Mouse (Mus musculus) neural tube, embryonic 15.5 days (tissue): Measurements from ENCODE around the gene Mctp1. TPM values are rescaled to one million over a fixed set of nuclear protein-coding genes. Genes with fewer than 3 reads are reported as not detected.
A peak's percentile ranks its signal among the peaks of the same experiment; 100 is the strongest.
"Not testable (repeated sequence)": the region's sequence is repeated elsewhere in the genome, so short reads cannot be mapped to it uniquely, and the experiment has no call there.

Experiments
- ATAC-seq: fragments of 200-750 bp; cut with Nextera tagmentation; 2 replicates; pipeline ENCODE4 v1.8.0; 2017; ENCODE audit warnings: mild to moderate bottlenecking, moderate TSS enrichment, moderate library complexity; ENCODE audit not compliant: low FRiP score
- H3K27ac ChIP-seq: fragments of 300-500 bp; sonication (generic); replicated peaks from 2 replicates; pipeline ENCODE4 v1.5.1; 2015; ENCODE audit warnings: mild to moderate bottlenecking, inconsistent platforms
- H3K27me3 ChIP-seq: fragments of 300-500 bp; sonication (generic); replicated peaks from 2 replicates; pipeline ENCODE4 v1.6.1; 2015; ENCODE audit warnings: inconsistent platforms
- H3K36me3 ChIP-seq: fragments of 300-500 bp; sonication (generic); 2 replicates; pipeline ENCODE4 v1.6.1; 2015; ENCODE audit warnings: inconsistent platforms
- H3K4me1 ChIP-seq: fragments of 300-500 bp; sonication (generic); 2 replicates; pipeline ENCODE4 v1.6.1; 2015; ENCODE audit warnings: inconsistent platforms
- H3K4me2 ChIP-seq: fragments of 300-500 bp; sonication (generic); 2 replicates; pipeline ENCODE4 v1.6.1; 2015; ENCODE audit warnings: inconsistent platforms, mild to moderate bottlenecking, moderate library complexity
- H3K4me3 ChIP-seq: fragments of 300-500 bp; sonication (generic); replicated peaks from 2 replicates; pipeline ENCODE4 v1.5.1; 2015; ENCODE audit warnings: mild to moderate bottlenecking, inconsistent platforms
- H3K9ac ChIP-seq: fragments of 300-500 bp; sonication (generic); replicated peaks from 2 replicates; pipeline ENCODE4 v1.6.1; 2015; ENCODE audit warnings: mild to moderate bottlenecking, inconsistent platforms
- H3K9me3 ChIP-seq: fragments of 300-500 bp; sonication (generic); replicated peaks from 2 replicates; pipeline ENCODE4 v1.6.1; 2016; ENCODE audit warnings: inconsistent platforms
- WGBS: fragments of 180-500 bp; shearing (Covaris S2); methylation state at CpG from one replicate; pipeline ENCODE4 v1.1.7; 2015; ENCODE audit warnings: mixed read lengths; 5-methylcytosine and 5-hydroxymethylcytosine counted together
- polyA plus RNA-seq: library from polyadenylated mRNA; unstranded; fragments of >200 nt; fragmentation: Nextera tagmentation; extraction: Ambion mirVana; gene quantifications from 2 replicates; pipeline ENCODE4 v1.2.1, GENCODE M21; 2015

Mctp1 gene
- polyA plus RNA-seq = 2.0 and 2.1 TPM in 2 replicates

- Histone ChIP-seq H3K36me3 (no peaks in the 10 kb centered on the region), H3K4me1 (peaks cover 15% of the 10 kb centered on the region), H3K4me2 (peak within 1 kb of the TSS; percentile 99), H3K9me3 (no peaks in the 10 kb centered on the region), H3K4me3 (peak within 1 kb of the TSS; percentile 70), H3K27ac (peak within 1 kb of the TSS; percentile 56; the same call in 1 of the 2 replicates), H3K9ac (peak within 1 kb of the TSS; percentile 65), H3K27me3 (peaks cover 12% of the 10 kb centered on the region; the same call in 1 of the 2 replicates)
- WGBS = under 1% methylated on average over 56 of the region's 62 CpGs
- ATAC-seq = peak; percentile 91
These were observed at the start of gene Mctp1 for GRCm38 (mm10) chr13:76383972-76384663. Mctp1 (plus strand) TSS chr13:76384535.

- H3K27me3 ChIP-seq, H3K4me2 ChIP-seq, H3K36me3 ChIP-seq, H3K4me1 ChIP-seq, ATAC-seq, H3K9ac ChIP-seq, H3K4me3 ChIP-seq, H3K9me3 ChIP-seq, H3K27ac ChIP-seq: not testable (repeated sequence)
- 86% methylated on average over 21 of the region's 21 CpGs for WGBS
These were observed 38.4 kb upstream of the Mctp1 start for GRCm38 (mm10) chr13:76345941-76346340.

GRCm38 (mm10) chr13:76358720-76359119 is 25.6 kb upstream of the Mctp1 start:
- Histone ChIP-seq H3K36me3 (no peaks in the 10 kb centered on the region), H3K9me3 (no peaks in the 10 kb centered on the region), H3K27ac (no peak overlapping the region), H3K4me2 (no peak overlapping the region), H3K4me3 (no peak overlapping the region), H3K9ac (no peak overlapping the region), H3K27me3 (no peaks in the 10 kb centered on the region), H3K4me1 (no peaks in the 10 kb centered on the region)
- no peak for ATAC-seq

GRCm38 (mm10) chr13:76384664-76385435 is 515 bp downstream of the Mctp1 start:
- H3K4me2 ChIP-seq = peak overlapping the region; percentile 99
- 1% methylated on average over 58 of the region's 58 CpGs for WGBS
- peak overlapping the region; percentile 65 for H3K9ac ChIP-seq
- H3K27ac ChIP-seq = peak overlapping the region; percentile 56; the same call in 1 of the 2 replicates
- peak overlapping the region; percentile 70 for H3K4me3 ChIP-seq
- H3K4me1 ChIP-seq = peaks cover 15% of the 10 kb centered on the region
- peak; percentile 92 for ATAC-seq
- no peaks in the 10 kb centered on the region for H3K9me3 ChIP-seq
- H3K36me3 ChIP-seq = no peaks in the 10 kb centered on the region
- peaks cover 12% of the 10 kb centered on the region; the same call in 1 of the 2 replicates for H3K27me3 ChIP-seq

- H3K9me3 ChIP-seq = no peaks in the 10 kb centered on the region
- 94% methylated on average over 2 of the region's 3 CpGs for WGBS
These were observed 4.3 kb downstream of the Mctp1 start for GRCm38 (mm10) chr13:76388615-76389014.

GRCm38 (mm10) chr13:76391920-76392319 is 7.6 kb downstream of the Mctp1 start:
- 57% methylated on average over 2 of the region's 2 CpGs for WGBS
- no peaks in the 10 kb centered on the region for H3K4me1 ChIP-seq
- no peaks in the 10 kb centered on the region for H3K36me3 ChIP-seq
- no peaks in the 10 kb centered on the region for H3K9me3 ChIP-seq
- no peak overlapping the region for H3K27ac ChIP-seq
- H3K4me2 ChIP-seq = no peak overlapping the region
- no peaks in the 10 kb centered on the region for H3K27me3 ChIP-seq
- no peak for ATAC-seq
- no peak overlapping the region for H3K4me3 ChIP-seq
- H3K9ac ChIP-seq = no peak overlapping the region

More at GRCm38 (mm10) chr13:76388615-76389014, 4.3 kb downstream of the Mctp1 start:
- no peak overlapping the region for H3K4me2 ChIP-seq
- no peak overlapping the region for H3K4me3 ChIP-seq
- H3K27ac ChIP-seq = no peak overlapping the region
- H3K36me3 ChIP-seq = no peaks in the 10 kb centered on the region
- no peak overlapping the region for H3K9ac ChIP-seq
- H3K4me1 ChIP-seq = peaks cover 13% of the 10 kb centered on the region
- no peak for ATAC-seq
- peaks cover 5% of the 10 kb centered on the region; the same call in 1 of the 2 replicates for H3K27me3 ChIP-seq

GRCm38 (mm10) chr13:76393106-76393505 is 8.8 kb downstream of the Mctp1 start:
- Histone ChIP-seq H3K27ac (no peak overlapping the region), H3K4me3 (no peak overlapping the region), H3K36me3 (no peaks in the 10 kb centered on the region), H3K27me3 (no peaks in the 10 kb centered on the region), H3K4me2 (no peak overlapping the region), H3K4me1 (no peaks in the 10 kb centered on the region), H3K9ac (no peak overlapping the region), H3K9me3 (no peaks in the 10 kb centered on the region)
- no peak for ATAC-seq
- WGBS = 87% methylated on average over 3 of the region's 3 CpGs

- Histone ChIP-seq H3K4me3 (no peak overlapping the region), H3K27ac (no peak overlapping the region), H3K9ac (no peak overlapping the region), H3K27me3 (no peaks in the 10 kb centered on the region), H3K36me3 (no peaks in the 10 kb centered on the region), H3K9me3 (no peaks in the 10 kb centered on the region), H3K4me1 (no peaks in the 10 kb centered on the region), H3K4me2 (no peak overlapping the region)
- no peak for ATAC-seq
These were observed 11.6 kb downstream of the Mctp1 start for GRCm38 (mm10) chr13:76395906-76396305.

GRCm38 (mm10) chr13:76409296-76409695 is 25.0 kb downstream of the Mctp1 start:
- Histone ChIP-seq H3K27ac (no peak overlapping the region), H3K4me2 (no peak overlapping the region), H3K27me3 (no peaks in the 10 kb centered on the region), H3K4me1 (no peaks in the 10 kb centered on the region), H3K4me3 (no peak overlapping the region), H3K9ac (no peak overlapping the region), H3K9me3 (no peaks in the 10 kb centered on the region), H3K36me3 (no peaks in the 10 kb centered on the region)
- no peak for ATAC-seq
- 93% methylated on average over 2 of the region's 2 CpGs for whole genome bisulfite sequencing

- no peak overlapping the region for H3K4me3 ChIP-seq
- no peak overlapping the region for H3K4me2 ChIP-seq
- ATAC-seq = no peak
- 96% methylated on average over 1 of the region's 1 CpGs for WGBS
- H3K27ac ChIP-seq = no peak overlapping the region
- no peaks in the 10 kb centered on the region for H3K27me3 ChIP-seq
- H3K36me3 ChIP-seq = no peaks in the 10 kb centered on the region
- no peaks in the 10 kb centered on the region for H3K9me3 ChIP-seq
- no peaks in the 10 kb centered on the region for H3K4me1 ChIP-seq
- H3K9ac ChIP-seq = no peak overlapping the region
These were observed 26.3 kb downstream of the Mctp1 start for GRCm38 (mm10) chr13:76410665-76411064.

GRCm38 (mm10) chr13:76415346-76415745 is 31.0 kb downstream of the Mctp1 start:
- ATAC-seq = no peak

GRCm38 (mm10) chr13:76420111-76420510 is 35.8 kb downstream of the Mctp1 start:
- H3K4me2 ChIP-seq = no peak overlapping the region

More at GRCm38 (mm10) chr13:76415346-76415745, 31.0 kb downstream of the Mctp1 start:
- H3K36me3 ChIP-seq = no peaks in the 10 kb centered on the region
- H3K27ac ChIP-seq = no peak overlapping the region
- no peaks in the 10 kb centered on the region for H3K27me3 ChIP-seq
- no peaks in the 10 kb centered on the region for H3K4me1 ChIP-seq
- H3K4me2 ChIP-seq = no peak overlapping the region
- no peak overlapping the region for H3K4me3 ChIP-seq
- no peak overlapping the region for H3K9ac ChIP-seq
- no peaks in the 10 kb centered on the region for H3K9me3 ChIP-seq

More at GRCm38 (mm10) chr13:76420111-76420510, 35.8 kb downstream of the Mctp1 start:
- Histone ChIP-seq H3K4me3 (no peak overlapping the region), H3K9ac (no peak overlapping the region), H3K36me3 (no peaks in the 10 kb centered on the region), H3K4me1 (no peaks in the 10 kb centered on the region), H3K27me3 (no peaks in the 10 kb centered on the region), H3K27ac (no peak overlapping the region), H3K9me3 (no peaks in the 10 kb centered on the region)
- ATAC-seq = no peak
- WGBS = 81% methylated on average over 4 of the region's 4 CpGs
